Mouse (Mus musculus) thymus, adult 2 months (tissue): ENCODE data around the gene Mapk12.

Source experiments
- CTCF ChIP-seq: fragments of 200-500 bp; IDR thresholded peaks from 2 replicates; pipeline ENCODE4 v1.5.1; 2012; ENCODE audit warnings: mild to moderate bottlenecking, control low read depth, low read length, moderate library complexity, borderline replicate concordance; ENCODE audit not compliant: control insufficient read depth, poor library complexity, insufficient read depth; ENCODE audit errors: extremely low read depth
- POLR2A ChIP-seq: fragments of 200-500 bp; IDR thresholded peaks from 2 replicates; pipeline ENCODE4 v1.6.1; 2012; ENCODE audit warnings: mild to moderate bottlenecking, low read length, control low read depth, moderate library complexity; ENCODE audit not compliant: control insufficient read depth, poor library complexity, insufficient read depth; ENCODE audit errors: extremely low read depth

GRCm38 (mm10) chr15:89180571-89181229 lies 40.2 kb upstream of the Mapk12 start, which contains the start of gene Plxnb2:
- TF ChIP-seq POLR2A = no peak
- no peak for TF ChIP-seq CTCF
